Mouse (Mus musculus) liver, embryonic 14.5 days (tissue): ENCODE data around the gene Ino80d.

ENCODE experiments used
- CTCF ChIP-seq: IDR thresholded peaks from 2 replicates; pipeline ENCODE4 v1.5.1; 2016; ENCODE audit warnings: antibody characterized with exemption, low read depth, control low read depth
- EP300 ChIP-seq: IDR thresholded peaks from 2 replicates; pipeline ENCODE4 v1.6.1; 2016; ENCODE audit warnings: antibody characterized with exemption, low read depth

DNA sequence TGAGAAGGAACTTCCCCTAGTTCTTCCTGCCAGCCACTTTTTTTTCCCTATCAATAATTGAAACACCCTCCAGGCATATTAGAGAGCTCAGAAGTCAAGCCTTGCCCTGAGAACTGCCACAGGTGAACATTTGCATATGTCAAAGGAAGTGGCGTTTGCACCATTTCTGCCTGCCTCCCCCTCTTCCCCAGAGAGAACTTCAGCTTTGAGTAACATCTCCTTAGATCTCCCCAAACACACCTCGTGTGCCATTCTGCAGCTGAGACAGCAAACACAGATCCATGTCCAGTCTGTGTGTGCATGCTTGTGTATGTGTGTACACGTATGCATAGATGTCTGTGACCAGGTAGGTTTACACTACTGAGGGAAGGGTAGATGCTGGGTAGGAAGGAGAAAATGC lies 112.6 kb downstream of the Ino80d start:
- TF ChIP-seq CTCF = no peak
- TF ChIP-seq EP300 = no peak
